Mouse (Mus musculus) embryonic stem cell, embryonic (primary cell): Measurements from ENCODE around the gene Ahctf1.

Experiments
- CTCF ChIA-PET, 4 experiments: fragments of 300-600 bp in 2 of 4; fragments of 350-600 bp in 2 of 4; sonication (Branson Sonifier 250); formaldehyde crosslinking; loops; one replicate each; lab custom pipeline; 2022; ENCODE audit warnings: inconsistent platforms in 2 of 4; lab: Charles Lee
- POLR2A ChIA-PET, 4 experiments: fragments of 300-600 bp in 2 of 4; fragments of 350-600 bp in 2 of 4; sonication (Branson Sonifier 250); formaldehyde crosslinking; loops; one replicate each; lab custom pipeline; 2022; ENCODE audit warnings: antibody characterized with exemption in 4 of 4, inconsistent platforms in 1 of 4; lab: Charles Lee

Ahctf1 gene

GRCm38 (mm10) chr1:179814616-179815015 is 11.1 kb upstream of the Ahctf1 start:
- CTCF ChIA-PET: interaction anchor here in 2 of 4 experiments (0.5 to 1.0 kb wide), 3 partner anchors 34 to 48 kb away, joined by 3 read pairs; no protein-coding TSS in a partner anchor
- POLR2A ChIA-PET: interaction anchor here in 1 of 4 experiments (1.4 kb wide), 1 partner anchor 10 kb away, joined by 3 read pairs; no protein-coding TSS in a partner anchor

DNA sequence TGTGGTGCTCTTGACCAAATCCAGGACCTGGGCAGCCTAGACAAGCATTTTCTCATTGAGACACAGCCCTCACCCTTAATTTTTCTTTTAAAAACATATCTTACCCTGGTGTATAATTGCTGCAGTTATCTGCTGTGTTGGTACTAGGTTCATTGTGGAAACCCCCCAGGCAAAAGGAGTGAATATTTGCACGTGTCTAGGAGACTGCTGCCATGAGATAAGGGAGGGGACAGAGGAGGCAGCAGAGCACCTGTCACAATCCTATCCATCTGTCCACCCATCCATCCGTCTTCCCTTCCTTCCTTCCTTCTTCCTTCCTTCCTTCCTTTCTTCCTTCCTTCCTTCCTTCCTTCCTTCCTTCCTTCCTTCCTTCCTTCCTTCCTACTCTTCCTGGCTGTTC is 9.9 kb upstream of the Ahctf1 start:
- ChIA-PET POLR2A (interaction anchor here in 1 of 4 experiments (1.4 to 2.3 kb wide), 2 partner anchors 9 to 11 kb away, joined by 3 to 7 read pairs; no protein-coding TSS in a partner anchor), CTCF (no interaction called here)

DNA sequence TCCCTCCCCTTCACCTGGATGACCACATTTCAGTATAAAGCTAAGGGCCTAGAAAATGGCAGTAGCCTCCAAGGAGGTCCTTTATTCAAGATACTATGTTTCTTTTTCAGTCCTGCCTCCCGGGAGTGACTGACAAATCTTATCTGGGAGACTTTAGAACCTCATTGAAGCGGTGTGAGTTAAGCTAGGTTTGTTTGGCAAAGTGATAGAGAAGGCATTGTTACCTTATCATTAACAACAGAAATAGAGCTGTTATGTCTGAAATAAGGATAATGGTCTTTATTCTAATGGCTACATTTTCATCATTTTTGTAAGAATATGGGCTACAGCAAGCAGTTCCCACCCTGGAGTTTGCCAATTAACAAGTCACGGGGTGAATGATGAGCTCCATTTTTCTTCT is 4.8 kb upstream of the Ahctf1 start:
- CTCF ChIA-PET: interaction anchor here in 1 of 4 experiments (1.0 kb wide), 1 partner anchor 306 kb away, joined by 3 read pairs; no protein-coding TSS in a partner anchor

DNA sequence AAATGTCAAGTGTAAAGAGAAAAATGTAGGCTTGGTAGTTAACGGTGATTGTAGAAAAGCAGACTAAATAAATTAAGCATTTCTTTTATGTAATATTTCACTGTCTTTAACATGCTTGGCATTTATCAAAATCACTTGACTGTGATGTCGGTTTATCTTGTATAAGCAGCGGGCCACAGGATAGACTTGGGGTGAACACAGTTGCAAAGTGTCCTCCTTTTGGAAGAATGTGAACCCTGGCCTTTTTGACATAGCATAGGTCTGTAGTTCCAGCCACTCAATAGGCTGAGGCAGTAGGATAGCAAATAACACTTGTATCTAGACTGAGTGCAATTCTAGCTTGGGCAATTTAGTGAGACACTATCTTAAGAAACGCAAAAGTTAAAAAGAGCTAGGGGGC is 4.0 kb upstream of the Ahctf1 start:
- POLR2A ChIA-PET: interaction anchor here in 1 of 4 experiments (0.7 to 1.2 kb wide), 2 partner anchors 8 to 9 kb away, joined by 3 read pairs; no protein-coding TSS in a partner anchor
- CTCF ChIA-PET: interaction anchor here in 1 of 4 experiments (0.5 kb wide), 1 partner anchor 443 kb away, joined by 3 read pairs; no protein-coding TSS in a partner anchor

More for the DNA sequence above, 4.8 kb upstream of the Ahctf1 start:
- POLR2A ChIA-PET: interaction anchor here in 2 of 4 experiments (0.9 to 1.2 kb wide), 2 partner anchors 9 to 36 kb away, joined by 3 read pairs; no protein-coding TSS in a partner anchor

DNA sequence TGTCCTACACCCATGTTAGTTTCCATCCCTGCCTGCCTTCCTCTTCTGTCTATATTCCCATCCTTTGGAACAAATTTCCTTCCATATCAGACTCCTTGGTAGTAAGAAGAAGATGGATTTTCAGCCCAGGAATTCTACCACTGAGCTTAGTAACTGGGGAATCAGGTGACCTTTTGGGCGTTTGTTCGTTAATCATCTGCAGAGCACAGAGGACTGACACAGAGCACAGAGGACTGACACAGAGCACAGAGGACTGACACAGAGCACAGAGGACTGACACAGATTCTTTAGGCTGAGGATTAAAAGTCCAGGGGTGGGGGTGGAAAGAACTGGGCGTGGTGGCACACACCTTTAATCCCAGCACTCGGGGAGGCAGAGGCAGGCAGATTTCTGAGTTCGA is 2.3 kb upstream of the Ahctf1 start:
- CTCF ChIA-PET: interaction anchor here in 1 of 4 experiments (0.7 kb wide), 1 partner anchor 219 kb away, joined by 3 read pairs; no protein-coding TSS in a partner anchor
- POLR2A ChIA-PET: no interaction called here

DNA sequence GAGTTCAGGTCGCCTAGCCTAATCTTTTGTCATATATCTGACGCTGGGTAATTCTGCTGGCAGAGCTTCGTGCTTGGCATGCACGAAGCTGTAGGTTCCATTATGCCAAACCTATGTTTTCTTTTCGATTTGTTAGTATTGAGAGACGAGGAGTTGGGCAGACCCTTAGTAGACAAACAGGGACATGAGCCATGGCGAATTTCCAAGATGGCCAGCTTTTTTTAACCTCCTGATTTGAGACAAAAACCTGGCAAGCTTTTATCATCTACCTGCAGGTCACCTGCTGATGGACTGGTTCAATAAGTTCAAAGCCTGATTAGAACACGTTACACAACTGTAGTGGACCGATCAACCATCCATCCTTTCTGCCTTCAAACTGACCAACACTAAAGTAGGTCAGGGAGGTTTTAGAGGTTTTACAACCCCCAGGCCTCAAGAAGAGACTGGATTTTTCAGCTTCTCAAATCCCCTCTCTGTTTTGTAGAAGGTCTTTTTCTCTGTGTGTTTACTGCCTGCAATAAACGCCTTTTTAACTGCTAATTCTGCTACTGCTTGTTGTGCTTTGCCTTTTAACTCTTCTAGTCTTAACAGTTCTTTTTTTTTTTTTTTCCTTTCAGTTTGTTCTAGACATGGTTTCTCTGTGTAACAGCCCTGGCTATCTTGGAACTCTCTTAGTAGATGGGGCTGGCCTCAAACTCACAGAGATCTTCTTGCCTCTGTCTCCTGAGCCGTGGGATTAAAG is 831 bp upstream of the Ahctf1 start:
- ChIA-PET POLR2A (interaction anchor here (0.6 to 1.3 kb wide), 10 partner anchors 10 to 820 kb away, joined by 3 to 4 read pairs (median 3); partner anchors contain the start of gene Smyd3 (in 1 of the 4)), CTCF (interaction anchor here in 3 of 4 experiments (0.6 to 1.2 kb wide), 4 partner anchors 41 to 458 kb away, joined by 3 to 5 read pairs (median 4); no protein-coding TSS in a partner anchor)

DNA sequence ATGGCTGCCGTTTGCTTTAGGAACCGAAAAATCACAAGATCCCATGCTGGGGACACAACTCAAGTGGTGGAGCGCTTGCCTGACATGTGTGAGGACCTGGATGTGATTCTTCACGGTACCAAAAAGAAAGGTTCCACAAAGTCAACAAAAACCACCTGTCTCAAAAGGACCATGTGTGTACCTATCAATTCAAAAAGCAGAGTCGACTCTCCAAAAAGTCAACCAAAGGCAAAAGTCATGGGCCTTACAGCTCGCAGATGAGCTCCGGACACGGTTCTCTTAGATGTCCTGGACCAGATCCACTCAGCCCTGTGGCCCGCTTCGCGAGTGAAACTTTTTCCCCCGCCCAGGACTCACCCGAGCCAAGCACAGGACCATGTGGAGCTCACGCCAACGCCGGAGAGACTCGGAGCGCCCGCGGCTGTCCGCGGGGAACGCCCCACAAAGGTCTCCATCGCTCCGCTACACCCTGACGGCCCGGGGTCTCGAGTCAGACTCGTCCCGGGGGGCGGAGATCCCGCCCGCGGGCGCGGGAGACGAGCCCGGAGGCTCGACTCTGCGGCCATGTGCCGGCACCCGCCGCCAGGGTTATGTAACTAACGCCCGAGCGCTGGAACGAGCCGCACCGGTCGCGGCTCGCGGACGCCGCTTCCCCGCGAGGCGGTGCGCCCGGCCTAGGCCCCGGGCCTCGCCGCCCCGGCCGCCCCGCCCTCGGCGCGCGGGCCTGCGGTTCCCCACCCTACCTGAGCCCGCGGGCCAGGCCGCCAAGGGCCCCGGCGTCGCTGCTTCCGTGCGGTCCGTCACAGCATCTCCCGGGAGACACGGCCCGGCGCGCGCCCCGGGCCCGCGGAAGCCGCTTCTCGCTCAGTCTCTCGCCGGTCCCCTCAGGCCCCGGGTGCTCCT is 619 bp downstream of the Ahctf1 start, which contains the start of gene Gm10518:
Gene Gm10518, plus strand, starts transcription at position 767 of the 903 bp plus-strand sequence.
- POLR2A ChIA-PET: interaction anchor here (0.5 to 2.6 kb wide), 28 partner anchors 9 to 1264 kb away, joined by 3 to 9 read pairs (median 3); partner anchors contain the start of genes Cnst (in 1 of the 4) and Sccpdh (in 1 of the 4)
- CTCF ChIA-PET: no interaction called here

- ChIA-PET CTCF (interaction anchor here in 1 of 4 experiments (0.7 kb wide), 1 partner anchor 46 kb away, joined by 3 read pairs; no protein-coding TSS in a partner anchor), POLR2A (interaction anchor here in 2 of 4 experiments (0.6 to 1.5 kb wide), 8 partner anchors 9 to 219 kb away, joined by 3 to 5 read pairs (median 4); no protein-coding TSS in a partner anchor)
Measured at GRCm38 (mm10) chr1:179798794-179799193, 4.7 kb downstream of the Ahctf1 start.

- CTCF ChIA-PET: no interaction called here
- POLR2A ChIA-PET: interaction anchor here in 1 of 4 experiments (1.0 to 3.8 kb wide), 4 partner anchors 10 to 13 kb away, joined by 3 to 17 read pairs (median 3); no protein-coding TSS in a partner anchor
Measured at GRCm38 (mm10) chr1:179787281-179787680, 16.2 kb downstream of the Ahctf1 start.

DNA sequence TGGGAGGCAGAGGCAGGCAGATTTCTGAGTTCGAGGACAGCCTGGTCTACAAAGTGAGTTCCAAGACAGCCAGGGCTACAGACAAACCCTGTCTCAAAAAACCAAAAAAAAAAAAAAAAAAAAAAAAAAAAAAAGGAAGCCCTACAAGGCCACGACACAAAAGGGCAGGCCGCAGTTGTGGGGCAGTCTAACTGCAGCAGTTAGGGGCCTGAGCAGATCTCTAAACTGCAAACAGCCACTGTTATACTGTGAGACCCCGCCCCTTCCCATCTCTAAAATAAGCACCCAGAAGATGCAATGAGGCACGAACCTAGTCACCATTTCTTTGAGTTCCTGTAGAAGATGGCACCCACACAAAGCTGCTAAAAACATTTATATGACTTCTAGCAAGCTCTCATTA is 18.0 kb downstream of the Ahctf1 start:
- POLR2A ChIA-PET: interaction anchor here in 1 of 4 experiments (0.7 to 1.0 kb wide), 3 partner anchors 16 kb away, joined by 3 to 5 read pairs (median 3); no protein-coding TSS in a partner anchor
- CTCF ChIA-PET: no interaction called here

DNA sequence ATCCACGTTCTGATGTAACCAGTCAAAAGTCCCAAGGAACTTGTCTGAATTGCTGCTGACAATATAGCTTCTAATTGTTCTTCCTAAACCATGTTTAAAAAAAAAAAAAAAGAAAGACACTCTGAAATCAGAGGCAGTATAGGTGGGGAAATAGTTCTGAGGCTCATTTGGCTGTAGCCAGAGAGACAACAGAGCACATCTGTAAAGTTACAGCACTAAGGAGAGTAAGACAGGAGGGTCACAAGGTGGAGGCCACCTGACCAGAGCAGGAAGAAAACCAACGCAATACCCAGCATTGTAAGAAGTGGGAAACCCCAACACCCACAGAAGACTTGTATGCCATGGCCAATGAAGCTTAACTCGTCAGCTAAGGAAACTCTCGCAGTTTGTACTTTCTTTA is 19.4 kb downstream of the Ahctf1 start:
- CTCF ChIA-PET: interaction anchor here in 1 of 4 experiments (0.6 kb wide), 1 partner anchor 61 kb away, joined by 5 read pairs; no protein-coding TSS in a partner anchor

DNA sequence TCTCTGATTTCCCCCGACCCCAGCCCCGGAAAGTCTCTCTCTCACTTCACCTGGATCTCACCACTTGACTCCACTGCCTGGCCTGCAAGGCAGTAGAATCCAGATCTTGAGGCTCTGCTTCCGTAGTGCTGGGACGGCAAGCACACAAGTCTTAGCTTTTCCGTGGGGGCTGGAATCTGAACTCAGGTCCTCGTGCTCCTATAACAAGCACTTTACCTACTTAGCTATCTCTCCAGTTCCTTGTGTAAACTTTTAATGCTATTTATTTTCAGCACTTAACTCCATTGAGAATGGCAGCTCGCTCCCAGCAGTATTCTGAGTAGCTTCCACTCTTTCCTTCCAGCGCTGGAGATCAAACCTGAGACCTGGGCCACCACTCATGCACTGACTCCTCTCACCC is 26.6 kb downstream of the Ahctf1 start:
- CTCF ChIA-PET: no interaction called here
- POLR2A ChIA-PET: interaction anchor here in 2 of 4 experiments (0.7 to 2.0 kb wide), 5 partner anchors 10 to 21 kb away, joined by 3 to 5 read pairs (median 3); no protein-coding TSS in a partner anchor

More for the DNA sequence above, 19.4 kb downstream of the Ahctf1 start:
- POLR2A ChIA-PET: interaction anchor here in 2 of 4 experiments (0.6 to 4.8 kb wide), 12 partner anchors 10 to 110 kb away, joined by 3 to 40 read pairs (median 3); partner anchors contain the start of gene Gm10518 (in 1 of the 2)

- ChIA-PET CTCF (interaction anchor here in 1 of 4 experiments (1.5 kb wide), 1 partner anchor 26 kb away, joined by 4 read pairs; no protein-coding TSS in a partner anchor), POLR2A (interaction anchor here in 2 of 4 experiments (0.7 to 1.5 kb wide), 7 partner anchors 9 to 40 kb away, joined by 3 to 5 read pairs (median 3); no protein-coding TSS in a partner anchor)
Measured at GRCm38 (mm10) chr1:179760553-179760952, 42.9 kb downstream of the Ahctf1 start.

DNA sequence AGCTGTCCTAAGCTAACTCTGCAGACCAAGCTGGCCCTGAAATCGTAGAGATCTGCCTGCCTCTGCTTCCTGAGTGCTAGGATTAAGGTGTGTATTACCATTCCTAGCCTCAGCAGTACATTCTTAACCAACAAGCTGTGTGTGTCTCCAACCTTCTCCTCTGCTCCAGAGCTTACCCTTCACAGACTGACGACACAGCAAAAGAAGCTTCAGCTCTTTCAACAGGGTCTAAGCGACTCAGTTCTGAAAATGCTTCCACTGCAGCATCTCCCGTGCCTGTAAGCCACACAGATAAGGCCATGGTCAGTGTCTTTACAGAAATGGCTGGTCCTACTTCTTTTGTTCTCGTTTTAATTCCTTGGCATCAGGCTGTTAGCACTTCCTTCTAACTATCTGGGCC is 43.4 kb downstream of the Ahctf1 start:
- ChIA-PET POLR2A (interaction anchor here in 2 of 4 experiments (0.7 to 2.3 kb wide), 9 partner anchors 9 to 40 kb away, joined by 3 to 7 read pairs (median 3); no protein-coding TSS in a partner anchor), CTCF (interaction anchor here in 1 of 4 experiments (1.5 kb wide), 1 partner anchor 26 kb away, joined by 4 read pairs; no protein-coding TSS in a partner anchor)

DNA sequence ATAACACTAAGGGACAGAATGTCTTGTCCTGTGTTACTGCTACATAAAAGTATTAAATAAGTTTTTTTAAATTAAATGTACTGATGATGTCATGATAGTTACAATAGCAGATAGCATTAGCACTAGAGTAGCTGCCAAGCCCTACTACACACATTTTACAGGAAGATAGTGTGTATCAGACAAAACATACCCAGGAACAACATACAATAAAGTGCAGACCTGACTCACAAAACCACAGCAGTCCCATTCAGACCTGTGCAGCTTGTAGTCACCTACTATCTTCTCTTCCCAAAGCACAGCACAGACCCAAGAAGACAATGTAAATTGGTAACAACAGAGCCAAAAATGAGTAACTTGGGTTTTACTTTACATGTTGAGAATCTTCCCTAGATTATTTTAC is 47.0 kb downstream of the Ahctf1 start:
- ChIA-PET CTCF (no interaction called here), POLR2A (interaction anchor here in 1 of 4 experiments (1.5 kb wide), 1 partner anchor 15 kb away, joined by 3 read pairs; no protein-coding TSS in a partner anchor)

DNA sequence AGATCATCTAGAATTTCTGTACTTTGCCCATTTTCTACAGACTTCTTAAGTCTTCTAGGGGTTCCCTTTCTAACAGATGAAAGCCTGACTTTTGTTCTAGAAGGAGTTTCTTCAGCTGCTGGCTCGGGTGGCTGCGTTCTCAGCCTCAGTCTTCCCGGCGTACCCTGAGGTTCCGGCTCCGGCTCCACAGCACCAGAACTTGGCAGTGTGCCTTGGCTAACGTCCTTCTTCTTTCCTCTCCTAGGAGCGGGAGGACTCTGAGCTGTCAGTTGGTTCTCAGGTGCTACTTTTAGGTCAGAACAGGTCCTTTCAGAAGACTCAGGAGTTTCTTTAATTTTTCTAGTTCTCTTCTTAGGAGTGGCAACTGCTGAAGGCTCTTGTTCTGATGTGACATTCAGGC is 50.5 kb downstream of the Ahctf1 start:
- POLR2A ChIA-PET: interaction anchor here in 3 of 4 experiments (0.7 to 3.1 kb wide), 5 partner anchors 9 to 202 kb away, joined by 3 to 10 read pairs (median 5); no protein-coding TSS in a partner anchor
- CTCF ChIA-PET: interaction anchor here in 1 of 4 experiments (1.4 kb wide), 1 partner anchor 18 kb away, joined by 3 read pairs; no protein-coding TSS in a partner anchor

DNA sequence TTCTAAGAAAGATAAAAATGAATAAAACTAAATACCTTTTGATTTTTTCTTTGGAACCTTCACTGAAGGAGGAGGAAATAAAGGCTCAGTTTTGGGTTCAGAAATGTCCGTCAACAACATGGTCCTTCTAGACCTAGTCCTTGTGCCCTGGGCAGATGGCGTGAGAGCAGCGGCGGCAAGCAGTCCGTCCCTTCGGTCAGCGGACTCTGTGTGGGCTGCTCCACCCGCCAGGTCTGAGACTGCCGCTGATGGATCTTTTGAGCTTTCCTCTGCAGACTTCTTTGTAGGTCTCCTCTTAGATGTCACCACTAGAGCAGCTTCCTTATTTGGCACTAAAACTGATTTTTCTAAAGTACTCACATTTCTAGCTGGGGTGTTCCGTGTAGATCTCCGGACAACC is 51.2 kb downstream of the Ahctf1 start:
- POLR2A ChIA-PET: interaction anchor here in 3 of 4 experiments (0.7 to 3.1 kb wide), 6 partner anchors 8 to 203 kb away, joined by 3 to 10 read pairs (median 4); no protein-coding TSS in a partner anchor

More for the DNA sequence above, 51.2 kb downstream of the Ahctf1 start:
- CTCF ChIA-PET: no interaction called here
